In the genomic region with DNA sequence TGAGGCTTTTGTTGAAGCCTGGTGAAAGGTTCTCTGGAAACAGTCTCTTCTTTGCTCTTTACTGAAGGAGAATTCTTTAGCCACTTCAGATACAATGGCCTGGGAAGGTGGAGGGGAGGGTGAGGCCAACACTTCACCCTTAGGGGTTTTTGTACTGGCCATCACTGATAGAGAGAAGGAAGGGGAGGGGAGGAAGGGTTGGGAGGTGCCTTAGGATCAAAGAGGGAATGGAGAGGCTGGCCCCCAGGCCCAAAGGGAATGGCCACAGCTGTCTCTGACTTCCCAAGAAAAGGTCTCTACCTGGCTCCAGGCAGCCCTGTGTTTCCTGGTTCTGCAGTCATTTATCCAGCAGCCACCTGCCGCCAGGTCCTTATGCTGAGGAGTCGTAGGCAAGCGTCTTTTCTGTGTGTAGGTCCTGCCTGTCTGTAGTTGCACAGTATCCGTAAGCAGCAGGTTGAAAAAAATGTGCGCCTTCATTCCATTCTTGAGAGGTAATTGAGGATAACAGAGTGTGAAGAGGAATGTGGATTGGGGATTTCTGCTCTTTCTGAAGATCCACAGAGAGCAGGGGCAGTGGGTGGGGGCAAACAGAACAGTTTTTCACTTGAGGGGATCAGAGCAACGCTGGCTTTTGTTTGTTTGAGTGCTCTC, we compare ENCODE assay signal across 13 mouse cellular contexts. TPM values are rescaled to one million over a fixed set of nuclear protein-coding genes. Genes with fewer than 3 reads are reported as not detected.
DNase-seq lines count a peak whose midpoint lies in the region; ATAC-seq and TF ChIP-seq lines count a peak whose summit lies in the region.
"Had no signal": no experiment of that assay in that cellular context is flagged by ENCODE, and none has a peak within 500 bp of the region (broad histone marks: within the 10 kb centered on the region; RNA-seq: fewer than 3 reads in every experiment).

No protein-coding gene starts in this region.

- H3K27me3 ChIP-seq in heart, embryonic 12.5 days (replicated peaks) = peaks cover 17% of the 10 kb centered on the region; the same call in 1 of the 2 replicates
- H3K27me3 ChIP-seq in embryonic facial prominence, embryonic 11.5 days (ENCODE audit: control insufficient read depth, insufficient read depth, low read length) = 0 out of 2 replicates have a peak, but pooled peaks cover 5% of the 10 kb centered on the region
- no peaks in the 10 kb centered on the region for H3K27me3 ChIP-seq in small intestine, adult 2 months (ENCODE audit: control insufficient read depth, insufficient read depth, low read length)

- no peaks in the 10 kb centered on the region for H3K9me3 ChIP-seq in heart, embryonic 12.5 days (replicated peaks)
- no peaks in the 10 kb centered on the region for H3K9me3 ChIP-seq in embryonic facial prominence, embryonic 11.5 days (replicated peaks; ENCODE audit: control insufficient read depth, low read length)
- H3K9me3 ChIP-seq: embryonic facial prominence, embryonic 13.5 days; hindbrain, embryonic 15.5 days; neural tube, embryonic 13.5 days had no signal

- no peak for ATAC-seq in heart, embryonic 12.5 days (ENCODE audit: insufficient number of reproducible peaks, low FRiP score)
- no peak for ATAC-seq in embryonic facial prominence, embryonic 11.5 days (replicated peaks; ENCODE audit: insufficient number of reproducible peaks, low FRiP score, low TSS enrichment, low read depth)
- ATAC-seq: CD4-positive, CD25-positive, alpha-beta regulatory T cell, adult 4 months had no signal

- no peak overlapping the region for H3K27ac ChIP-seq in heart, embryonic 12.5 days (ENCODE audit: poor library complexity, severe bottlenecking)
- no peak overlapping the region for H3K27ac ChIP-seq in embryonic facial prominence, embryonic 11.5 days (replicated peaks; ENCODE audit: low read depth, low read length)
- H3K27ac ChIP-seq in small intestine, adult 2 months (ENCODE audit: insufficient read depth, low read depth, low read length) = no peak overlapping the region
- H3K27ac ChIP-seq: embryonic facial prominence, embryonic 13.5 days; hindbrain, embryonic 15.5 days; neural tube, embryonic 13.5 days had no signal

- intact Hi-C loops in gastrocnemius, postnatal 36 days (cut with DNase I) = no loop called here

- no peak for DNase-seq in heart, adult 9 months (ENCODE audit: low spot score in 2 of 2)
- peak; percentile 69 to 78 for DNase-seq in lung, adult 18-20 months
- no peak for DNase-seq in lung, postnatal 14 days
- peak; percentile 34 for DNase-seq in embryonic facial prominence, embryonic 11.5 days (ENCODE audit: low spot score)
- no peak for DNase-seq in gastrocnemius, postnatal 36 days
- DNase-seq in cerebellum, postnatal 10 days = no peak
- DNase-seq: right cerebral cortex, postnatal 4 days had no signal

- 27% methylated on average over 6 of the region's 6 CpGs for WGBS in heart, embryonic 12.5 days
- WGBS in embryonic facial prominence, embryonic 11.5 days = 25% methylated on average over 6 of the region's 6 CpGs
- WGBS in small intestine, adult 2 months = 81% methylated on average over 6 of the region's 6 CpGs

- H3K4me2 ChIP-seq in heart, embryonic 12.5 days = peak overlapping the region; percentile 95
- H3K4me2 ChIP-seq in embryonic facial prominence, embryonic 11.5 days (ENCODE audit: low read depth, low read length) = no peak overlapping the region
- H3K4me2 ChIP-seq: hindbrain, embryonic 15.5 days had no signal

- H3K4me3 ChIP-seq in heart, embryonic 12.5 days = no peak overlapping the region
- no peak overlapping the region for H3K4me3 ChIP-seq in embryonic facial prominence, embryonic 11.5 days (ENCODE audit: low read depth, low read length)
- H3K4me3 ChIP-seq in small intestine, adult 2 months (ENCODE audit: low read depth, low read length) = peak overlapping the region; percentile 37
- H3K4me3 ChIP-seq: embryonic facial prominence, embryonic 13.5 days; hindbrain, embryonic 15.5 days had no signal

- TF ChIP-seq POLR2A in small intestine, adult 2 months (IDR thresholded peaks at IDR 0.05; ENCODE audit: low read depth, low read length) = no peak

- H3K9ac ChIP-seq in heart, embryonic 12.5 days = no peak overlapping the region
- no peak overlapping the region; the same call in 1 of the 2 replicates for H3K9ac ChIP-seq in embryonic facial prominence, embryonic 11.5 days (replicated peaks; ENCODE audit: low read length)
- H3K9ac ChIP-seq: embryonic facial prominence, embryonic 13.5 days; hindbrain, embryonic 15.5 days; neural tube, embryonic 13.5 days had no signal

- no peak for TF ChIP-seq CTCF in small intestine, adult 2 months (IDR thresholded peaks at IDR 0.05; ENCODE audit: extremely low read depth, insufficient read length, insufficient replicate concordance, low read depth, low read length)

- peaks cover 25% of the 10 kb centered on the region for H3K4me1 ChIP-seq in heart, embryonic 12.5 days (replicated peaks)
- H3K4me1 ChIP-seq in embryonic facial prominence, embryonic 11.5 days (ENCODE audit: control insufficient read depth, insufficient read depth, low read length) = peaks cover 3% of the 10 kb centered on the region; the same call in 1 of the 2 replicates
- 0 out of 2 replicates have a peak, but pooled peaks cover 2% of the 10 kb centered on the region for H3K4me1 ChIP-seq in small intestine, adult 2 months (ENCODE audit: control insufficient read depth, insufficient read depth, insufficient read length, low read length)

- no peaks in the 10 kb centered on the region for H3K36me3 ChIP-seq in heart, embryonic 12.5 days
- no peaks in the 10 kb centered on the region for H3K36me3 ChIP-seq in embryonic facial prominence, embryonic 11.5 days (replicated peaks; ENCODE audit: control insufficient read depth, insufficient read depth, low read depth, low read length)
- H3K36me3 ChIP-seq in small intestine, adult 2 months (ENCODE audit: control insufficient read depth, insufficient read depth, low read length) = no peaks in the 10 kb centered on the region
- H3K36me3 ChIP-seq: embryonic facial prominence, embryonic 13.5 days; hindbrain, embryonic 15.5 days; neural tube, embryonic 13.5 days had no signal

RNA-seq across cellular contexts. Expression of a gene that starts 1.5 kb away (rescaled TPM):
- polyA plus RNA-seq in heart, embryonic 12.5 days (2016; fragmentation: Nextera tagmentation; extraction: Ambion mirVana) = 4.0 and 4.8 TPM in 2 replicates
- polyA plus RNA-seq in embryonic facial prominence, embryonic 11.5 days (2014; fragmentation: Nextera tagmentation; extraction: Ambion mirVana) = 2.0 and 2.3 TPM in 2 replicates
- 17.4 and 73.7 TPM in 2 replicates for polyA plus RNA-seq in small intestine, adult 2 months (2012; rRNA removed)
- total RNA-seq in gastrocnemius, postnatal 36 days (2021) = under 1 TPM; 0.39 to 0.48 TPM

RNA-seq across cellular contexts. Expression of a gene that starts 51.2 kb away (rescaled TPM):
- not detected in 2 replicates for polyA plus RNA-seq in heart, embryonic 12.5 days (2016; fragmentation: Nextera tagmentation; extraction: Ambion mirVana)
- not detected in 2 replicates for polyA plus RNA-seq in embryonic facial prominence, embryonic 11.5 days (2014; fragmentation: Nextera tagmentation; extraction: Ambion mirVana)
- not detected in 2 replicates for polyA plus RNA-seq in small intestine, adult 2 months (2012; rRNA removed)
- not detected for total RNA-seq in gastrocnemius, postnatal 36 days (2021)
- polyA plus RNA-seq: CD4-positive, CD25-positive, alpha-beta regulatory T cell, adult 4 months; embryonic facial prominence, embryonic 13.5 days; hindbrain, embryonic 15.5 days; neural tube, embryonic 13.5 days had no signal

RNA-seq across cellular contexts. Expression of a gene that starts 55.5 kb away (rescaled TPM):
- polyA plus RNA-seq in heart, embryonic 12.5 days (2016; fragmentation: Nextera tagmentation; extraction: Ambion mirVana) = 64.3 and 65.4 TPM in 2 replicates
- 116 and 125 TPM in 2 replicates for polyA plus RNA-seq in embryonic facial prominence, embryonic 11.5 days (2014; fragmentation: Nextera tagmentation; extraction: Ambion mirVana)
- 9.5 and 20.2 TPM in 2 replicates for polyA plus RNA-seq in small intestine, adult 2 months (2012; rRNA removed)
- total RNA-seq in gastrocnemius, postnatal 36 days (2021) = 10 to 100 TPM; 23.7 to 28.2 TPM

Comparison
In these comparisons a context has a peak if more than half of its experiments do, and no peak if none do; other contexts are left out.
1. DNase-seq: peak in lung, adult 18-20 months (2 of 2) and embryonic facial prominence, embryonic 11.5 days (single experiment); none in heart, adult 9 months (0 of 2), lung, postnatal 14 days (single experiment), gastrocnemius, postnatal 36 days (0 of 2) and cerebellum, postnatal 10 days (0 of 2).